ENCODE assay signal across 9 mouse cellular contexts in the genomic region with DNA sequence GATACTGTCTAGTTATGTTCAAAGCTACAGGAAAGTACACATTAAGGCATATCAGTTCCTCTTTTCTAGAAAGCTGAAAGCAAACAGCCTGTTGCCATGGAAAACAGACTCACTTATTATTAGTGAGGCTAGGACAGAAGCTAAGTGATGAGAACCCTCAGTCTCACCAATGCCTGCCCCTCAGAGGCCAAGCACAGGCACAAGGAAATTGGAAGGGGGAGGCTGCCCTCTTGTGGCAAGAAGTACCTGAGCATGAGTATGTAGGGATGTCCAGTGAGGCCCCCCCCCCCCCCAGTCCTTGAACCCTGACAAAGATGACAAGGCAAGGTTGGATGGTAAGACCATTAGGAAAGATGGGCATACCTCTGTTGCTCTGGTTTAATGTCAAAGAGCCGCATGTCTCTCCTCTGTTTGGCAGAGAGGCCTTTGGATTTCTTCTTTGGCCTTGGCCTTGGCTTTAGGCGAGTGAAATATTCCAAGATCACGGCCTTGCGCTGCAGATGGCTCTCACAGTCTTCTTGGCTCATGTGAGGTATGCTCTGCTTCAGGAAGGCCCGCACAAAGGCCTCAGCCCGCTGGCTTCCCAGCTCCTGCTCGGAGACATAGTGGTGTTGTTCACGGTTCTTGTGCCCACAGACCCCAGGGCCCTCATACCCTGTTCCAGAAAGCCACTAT. TPM values are rescaled to one million over a fixed set of nuclear protein-coding genes. Genes with fewer than 3 reads are reported as not detected.
DNase-seq lines count a peak whose midpoint lies in the region; ATAC-seq and TF ChIP-seq lines count a peak whose summit lies in the region.
"Had no signal": no experiment of that assay in that cellular context is flagged by ENCODE, and none has a peak within 500 bp of the region (broad histone marks: within the 10 kb centered on the region; RNA-seq: fewer than 3 reads in every experiment).

No protein-coding gene starts in this region.

- no peak; the same call in 1 of the 2 replicates for ATAC-seq in monocyte, adult 5-6 weeks (replicated peaks; ENCODE audit: insufficient number of reproducible peaks, low FRiP score, low TSS enrichment, poor library complexity, severe bottlenecking)

- peak; percentile 34 to 50 for DNase-seq in left cerebral cortex, adult 18-20 months (ENCODE audit: low spot score in 2 of 2)
- no peak for DNase-seq in left cerebral cortex, adult 11 months (ENCODE audit: low spot score)
- DNase-seq in ES-CJ7 (ENCODE audit: low read depth, low spot score): peak; percentile 37
- peak; percentile 65 to 67 for DNase-seq in adrenal gland, postnatal 36 days
- DNase-seq in kidney, postnatal 10 days: peak; percentile 63
- peak; percentile 39 for DNase-seq in neural tube, embryonic 10.5 days (ENCODE audit: extremely low spot score, low spot score)

- peaks cover 4% of the 10 kb centered on the region for H3K4me1 ChIP-seq in embryonic fibroblast, embryonic 13.5 days (ENCODE audit: control insufficient read depth, insufficient read depth, low read length)

- TF ChIP-seq POLR2A in embryonic fibroblast, embryonic 13.5 days (IDR thresholded peaks at IDR 0.05; ENCODE audit: low read depth, low read length): no peak

- peak; percentile 80; the same call in 1 of the 2 replicates for TF ChIP-seq CTCF in embryonic fibroblast, embryonic 13.5 days (IDR thresholded peaks at IDR 0.05; ENCODE audit: borderline replicate concordance, insufficient read depth, low read length)

- H3K27ac ChIP-seq in embryonic fibroblast, embryonic 13.5 days (ENCODE audit: insufficient read depth, low read length): no peak overlapping the region
- H3K27ac ChIP-seq: liver, embryonic 15.5 days had no signal

- no peak overlapping the region for H3K4me3 ChIP-seq in embryonic fibroblast, embryonic 13.5 days (ENCODE audit: insufficient read depth, low read length)
- H3K4me3 ChIP-seq: liver, embryonic 15.5 days had no signal

RNA-seq across cellular contexts. Expression of a gene that starts 4.1 kb away (rescaled TPM):
- 10 to 100 TPM; 18.9 to 23.6 TPM for total RNA-seq in left cerebral cortex, adult 18-20 months (2021)
- 10 to 100 TPM; 29.3 to 53.6 TPM for total RNA-seq in adrenal gland, postnatal 36 days (2021)
- 42.3 and 44.0 TPM in 2 replicates for polyA plus RNA-seq in embryonic fibroblast, embryonic 13.5 days (2011; ENCODE audit: insufficient read length, low read depth, missing spikeins)
- 43.5 to 50.6 TPM (median 49.7 TPM) in 3 replicates for total RNA-seq in monocyte, adult 5-6 weeks (2017)

RNA-seq across cellular contexts. Expression of a gene that starts 39.3 kb away (rescaled TPM):
- 1 to 10 TPM; 1.5 to 1.7 TPM for total RNA-seq in left cerebral cortex, adult 18-20 months (2021)
- total RNA-seq in adrenal gland, postnatal 36 days (2021): 1 to 10 TPM; 2.6 to 4.2 TPM
- polyA plus RNA-seq in embryonic fibroblast, embryonic 13.5 days (2011; ENCODE audit: insufficient read length, low read depth, missing spikeins): 9.6 and 11.9 TPM in 2 replicates
- total RNA-seq in monocyte, adult 5-6 weeks (2017): 1.4 to 5.3 TPM (median 1.6 TPM) in 3 replicates
